Mouse (Mus musculus): ENCODE measurements around the gene Nqo2. TPM values are rescaled to one million over a fixed set of nuclear protein-coding genes. Genes with fewer than 3 reads are reported as not detected.

Nqo2 gene
- polyA plus RNA-seq, 1 experiment from 2014 or later = 31.0 TPM

DNA sequence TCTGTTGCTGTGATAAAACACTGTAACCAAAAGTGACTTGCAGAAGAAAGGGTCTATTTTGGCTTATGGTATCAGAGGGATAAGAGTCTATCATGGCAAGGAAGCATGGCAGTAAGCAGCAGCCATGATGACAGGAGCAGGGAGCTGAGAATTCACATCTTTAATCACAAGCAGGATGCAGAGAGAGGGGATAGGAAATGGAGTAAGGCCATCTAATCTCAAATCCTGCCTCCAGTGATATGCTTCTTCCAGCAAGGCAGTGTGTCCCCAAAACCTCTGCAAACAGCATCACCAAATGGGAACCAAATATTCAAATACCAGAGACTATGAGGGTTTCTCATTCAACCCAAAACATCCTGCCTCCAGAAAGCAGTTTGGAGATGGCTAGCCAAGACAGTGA is 2.1 kb downstream of the Nqo2 start:
- Histone ChIP-seq H3K4me1 (ENCODE audit: insufficient read depth, low read length) (peaks cover 9% of the 10 kb centered on the region; the same call in 1 of the 2 replicates), H3K36me3 (ENCODE audit: insufficient read depth, low read length) (no peaks in the 10 kb centered on the region), H3K4me2 (replicated peaks; ENCODE audit: low read depth, low read length) (no peak overlapping the region), H3K27me3 (ENCODE audit: insufficient read depth, low read length) (no peaks in the 10 kb centered on the region), H3K9me3 (ENCODE audit: low read length) (no peaks in the 10 kb centered on the region), H3K27ac (ENCODE audit: low read length) (no peak overlapping the region), H3K9ac (replicated peaks; ENCODE audit: low read length) (no peak overlapping the region), H3K4me3 (ENCODE audit: low read length) (no peak overlapping the region)
- no peak for ATAC-seq (ENCODE audit: low FRiP score, low TSS enrichment)

- no peaks in the 10 kb centered on the region for H3K9me3 ChIP-seq (ENCODE audit: low read length)
- no peak overlapping the region for H3K4me3 ChIP-seq (ENCODE audit: low read length)
- H3K36me3 ChIP-seq (ENCODE audit: insufficient read depth, low read length) = 0 out of 2 replicates have a peak, but pooled peaks cover 15% of the 10 kb centered on the region
- no peak overlapping the region for H3K9ac ChIP-seq (replicated peaks; ENCODE audit: low read length)
- no peak overlapping the region for H3K4me2 ChIP-seq (replicated peaks; ENCODE audit: low read depth, low read length)
- no peaks in the 10 kb centered on the region for H3K4me1 ChIP-seq (ENCODE audit: insufficient read depth, low read length)
- H3K27ac ChIP-seq (ENCODE audit: low read length) = no peak overlapping the region
- ATAC-seq (ENCODE audit: low FRiP score, low TSS enrichment) = no peak
- WGBS = 81% methylated on average over 5 of the region's 5 CpGs
- H3K27me3 ChIP-seq (ENCODE audit: insufficient read depth, low read length) = no peaks in the 10 kb centered on the region
Measured at GRCm38 (mm10) chr13:33989625-33990024, 25.1 kb downstream of the Nqo2 start.

DNA sequence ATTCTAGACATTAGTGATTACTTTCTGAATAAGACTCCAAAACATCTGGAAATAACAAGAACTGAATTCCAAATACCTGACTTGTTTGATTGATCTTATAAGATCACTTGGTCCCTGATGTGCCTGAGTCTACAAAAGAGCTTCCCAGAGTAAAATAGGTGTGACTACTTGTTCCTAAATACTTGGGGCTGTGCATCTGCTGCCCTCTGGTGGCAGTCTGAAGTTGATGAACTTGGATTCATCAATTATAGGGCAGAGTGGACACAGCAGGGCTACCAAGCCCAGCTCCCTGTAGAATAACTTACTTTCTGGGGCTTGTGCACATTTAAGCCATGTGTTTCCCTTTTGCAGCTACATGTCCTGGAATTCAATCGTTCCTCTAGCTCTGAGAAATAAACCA is 30.7 kb downstream of the Nqo2 start:
- H3K27me3 ChIP-seq (ENCODE audit: insufficient read depth, low read length) = no peaks in the 10 kb centered on the region
- H3K4me2 ChIP-seq (replicated peaks; ENCODE audit: low read depth, low read length) = no peak overlapping the region
- no peak overlapping the region for H3K9ac ChIP-seq (replicated peaks; ENCODE audit: low read length)
- no peak overlapping the region for H3K27ac ChIP-seq (ENCODE audit: low read length)
- H3K4me3 ChIP-seq (ENCODE audit: low read length) = no peak overlapping the region
- WGBS = 15% methylated on average over 1 of the region's 1 CpGs
- no peaks in the 10 kb centered on the region for H3K4me1 ChIP-seq (ENCODE audit: insufficient read depth, low read length)
- no peaks in the 10 kb centered on the region for H3K9me3 ChIP-seq (ENCODE audit: low read length)
- ATAC-seq (ENCODE audit: low FRiP score, low TSS enrichment) = 0 out of 2 replicates have a peak, but pooled peaks have one; percentile 61
- no peaks in the 10 kb centered on the region for H3K36me3 ChIP-seq (ENCODE audit: insufficient read depth, low read length)

DNA sequence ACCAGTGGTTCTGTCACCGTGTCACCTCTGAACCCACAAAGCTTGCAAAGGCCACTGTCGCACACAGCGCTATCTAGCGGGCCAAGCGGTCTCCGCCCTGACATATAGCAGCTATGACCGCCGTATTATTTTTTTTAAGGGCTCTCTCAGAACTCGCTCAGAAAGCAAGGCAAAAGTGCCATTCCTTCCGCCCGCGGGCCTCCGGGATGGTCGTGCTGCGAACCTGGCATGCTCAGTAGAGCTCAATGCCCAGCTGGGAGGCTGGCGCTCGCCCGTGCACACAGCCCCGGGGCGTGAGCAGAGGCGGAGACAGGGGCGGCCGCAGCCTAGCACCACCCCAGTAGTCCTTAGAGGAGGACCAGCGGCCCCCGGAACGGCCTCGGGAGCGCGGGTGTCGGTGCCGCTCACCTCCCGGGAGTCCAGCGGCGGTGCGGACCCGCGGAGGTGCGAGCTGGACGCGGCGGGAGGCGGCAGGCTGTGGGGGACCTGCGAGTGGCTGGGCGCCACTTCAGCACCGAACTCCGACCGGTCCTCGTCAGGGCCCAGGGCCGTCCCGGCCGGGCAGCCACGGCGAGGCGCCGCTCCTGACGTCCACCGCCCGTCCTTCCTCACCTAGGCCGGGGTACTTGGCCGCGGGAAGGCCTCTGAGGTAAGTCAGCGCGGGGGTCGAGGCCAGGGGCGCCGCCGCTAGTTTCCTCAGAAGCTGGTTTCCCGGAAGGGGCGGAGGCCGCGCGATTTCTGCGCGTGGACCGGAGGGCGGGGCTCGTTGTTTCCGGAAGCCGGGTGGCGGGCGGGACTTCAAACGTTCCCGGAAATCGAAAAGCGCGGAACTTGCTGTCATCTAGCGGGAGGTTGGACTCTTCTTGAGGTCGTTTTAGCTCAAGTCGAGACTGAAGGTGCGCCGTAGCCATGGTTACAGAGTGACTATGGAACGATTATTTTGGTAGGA is 37.8 kb downstream of the Nqo2 start, which contains the start of the genes Ripk1 and Serpinb6a:
TSS of gene Ripk1 (plus strand) at position 306 of the 949 bp plus-strand sequence.
TSS of gene Serpinb6a (minus strand) at position 737 of the 949 bp plus-strand sequence.
- H3K36me3 ChIP-seq (ENCODE audit: insufficient read depth, low read length) = no peaks in the 10 kb centered on the region
- no peaks in the 10 kb centered on the region for H3K9me3 ChIP-seq (ENCODE audit: low read length)
- H3K4me3 ChIP-seq (ENCODE audit: low read length) = peak within 1 kb of the TSS; percentile 97
- H3K27ac ChIP-seq (ENCODE audit: low read length) = peak within 1 kb of the TSS; percentile 91
- ATAC-seq (ENCODE audit: low FRiP score, low TSS enrichment) = peak; percentile 100
- no peaks in the 10 kb centered on the region for H3K27me3 ChIP-seq (ENCODE audit: insufficient read depth, low read length)
- WGBS = under 1% methylated on average over 88 of the region's 92 CpGs
- H3K4me2 ChIP-seq (replicated peaks; ENCODE audit: low read depth, low read length) = peak within 1 kb of the TSS; percentile 97
- H3K9ac ChIP-seq (replicated peaks; ENCODE audit: low read length) = peak within 1 kb of the TSS; percentile 91
- peaks cover 11% of the 10 kb centered on the region for H3K4me1 ChIP-seq (ENCODE audit: insufficient read depth, low read length)

GRCm38 (mm10) chr13:34003058-34003457 is 38.6 kb downstream of the Nqo2 start:
- peak overlapping the region; percentile 91 for H3K9ac ChIP-seq (replicated peaks; ENCODE audit: low read length)
- peak overlapping the region; percentile 97 for H3K4me2 ChIP-seq (replicated peaks; ENCODE audit: low read depth, low read length)
- H3K4me1 ChIP-seq (ENCODE audit: insufficient read depth, low read length) = peaks cover 11% of the 10 kb centered on the region
- H3K27ac ChIP-seq (ENCODE audit: low read length) = no peak overlapping the region; the same call in 1 of the 2 replicates
- peak overlapping the region; percentile 97 for H3K4me3 ChIP-seq (ENCODE audit: low read length)
- no peaks in the 10 kb centered on the region for H3K27me3 ChIP-seq (ENCODE audit: insufficient read depth, low read length)
- WGBS = 3% methylated on average over 5 of the region's 5 CpGs
- H3K9me3 ChIP-seq (ENCODE audit: low read length) = no peaks in the 10 kb centered on the region
- no peaks in the 10 kb centered on the region for H3K36me3 ChIP-seq (ENCODE audit: insufficient read depth, low read length)
- ATAC-seq (ENCODE audit: low FRiP score, low TSS enrichment) = no peak

DNA sequence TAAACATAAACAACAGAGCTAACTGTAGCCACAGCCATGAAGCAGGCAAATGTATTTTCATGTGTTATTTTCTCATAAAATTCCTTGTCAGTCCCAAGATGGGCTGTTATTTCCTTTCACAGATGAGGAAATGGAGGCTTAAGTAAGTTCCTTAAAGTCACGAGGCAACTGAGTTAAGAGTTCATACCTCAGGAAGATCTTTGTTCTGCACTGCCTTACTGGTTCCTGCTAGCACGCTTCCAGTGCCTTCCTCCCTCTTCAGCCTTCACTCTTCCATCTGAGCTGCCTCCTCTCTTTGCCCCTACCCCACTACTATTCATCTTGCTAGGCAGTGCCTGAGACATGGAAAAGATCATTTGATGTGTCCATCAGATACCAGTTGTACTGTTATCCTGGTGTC is 42.7 kb downstream of the Nqo2 start:
- Histone ChIP-seq H3K9ac (replicated peaks; ENCODE audit: low read length) (no peak overlapping the region), H3K27ac (ENCODE audit: low read length) (no peak overlapping the region), H3K4me1 (ENCODE audit: insufficient read depth, low read length) (peaks cover 6% of the 10 kb centered on the region), H3K4me3 (ENCODE audit: low read length) (no peak overlapping the region), H3K9me3 (ENCODE audit: low read length) (no peaks in the 10 kb centered on the region), H3K36me3 (ENCODE audit: insufficient read depth, low read length) (peaks cover 13% of the 10 kb centered on the region), H3K27me3 (ENCODE audit: insufficient read depth, low read length) (no peaks in the 10 kb centered on the region), H3K4me2 (replicated peaks; ENCODE audit: low read depth, low read length) (no peak overlapping the region)
- WGBS = 77% methylated on average over 2 of the region's 2 CpGs
- no peak for ATAC-seq (ENCODE audit: low FRiP score, low TSS enrichment)

GRCm38 (mm10) chr13:34016927-34017569 is 52.6 kb downstream of the Nqo2 start:
- Histone ChIP-seq H3K27ac (ENCODE audit: low read length) (no peak overlapping the region), H3K4me1 (ENCODE audit: insufficient read depth, low read length) (no peaks in the 10 kb centered on the region), H3K4me3 (ENCODE audit: low read length) (no peak overlapping the region), H3K27me3 (ENCODE audit: insufficient read depth, low read length) (no peaks in the 10 kb centered on the region), H3K36me3 (ENCODE audit: insufficient read depth, low read length) (peaks cover 58% of the 10 kb centered on the region), H3K9ac (replicated peaks; ENCODE audit: low read length) (no peak overlapping the region), H3K4me2 (replicated peaks; ENCODE audit: low read depth, low read length) (no peak overlapping the region), H3K9me3 (ENCODE audit: low read length) (no peaks in the 10 kb centered on the region; the same call in 1 of the 2 replicates)
- ATAC-seq (ENCODE audit: low FRiP score, low TSS enrichment) = no peak
- WGBS = 94% methylated on average over 9 of the region's 9 CpGs

DNA sequence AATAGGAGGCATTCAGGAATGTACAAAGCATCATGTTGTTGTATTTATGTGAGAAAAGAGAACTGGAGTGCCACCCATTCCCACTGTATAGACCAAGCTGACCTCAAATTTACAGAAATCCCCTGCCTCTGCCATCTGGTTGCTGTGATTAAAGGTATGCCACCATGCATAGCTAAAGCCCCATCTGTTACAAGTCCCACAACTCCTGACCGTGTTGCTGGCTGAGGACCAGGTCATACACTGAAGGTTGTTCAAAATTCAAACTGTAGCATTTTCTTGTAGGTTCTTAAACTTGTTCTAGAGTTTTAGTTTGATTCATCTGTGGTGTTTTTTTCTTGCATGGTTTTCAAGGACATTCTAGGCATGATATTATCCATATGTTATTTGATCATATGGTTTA is 54.0 kb downstream of the Nqo2 start:
- H3K27ac ChIP-seq (ENCODE audit: low read length) = no peak overlapping the region
- no peaks in the 10 kb centered on the region for H3K27me3 ChIP-seq (ENCODE audit: insufficient read depth, low read length)
- WGBS = 95% methylated on average over 1 of the region's 1 CpGs
- H3K4me3 ChIP-seq (ENCODE audit: low read length) = no peak overlapping the region
- peaks cover 53% of the 10 kb centered on the region for H3K36me3 ChIP-seq (ENCODE audit: insufficient read depth, low read length)
- no peak for ATAC-seq (ENCODE audit: low FRiP score, low TSS enrichment)
- H3K4me2 ChIP-seq (replicated peaks; ENCODE audit: low read depth, low read length) = no peak overlapping the region
- no peak overlapping the region for H3K9ac ChIP-seq (replicated peaks; ENCODE audit: low read length)
- H3K4me1 ChIP-seq (ENCODE audit: insufficient read depth, low read length) = no peaks in the 10 kb centered on the region
- no peaks in the 10 kb centered on the region; the same call in 1 of the 2 replicates for H3K9me3 ChIP-seq (ENCODE audit: low read length)

GRCm38 (mm10) chr13:34021998-34022397 is 57.5 kb downstream of the Nqo2 start:
- no peaks in the 10 kb centered on the region; the same call in 1 of the 2 replicates for H3K9me3 ChIP-seq (ENCODE audit: low read length)
- H3K27me3 ChIP-seq (ENCODE audit: insufficient read depth, low read length) = no peaks in the 10 kb centered on the region
- no peak overlapping the region for H3K9ac ChIP-seq (replicated peaks; ENCODE audit: low read length)
- H3K4me1 ChIP-seq (ENCODE audit: insufficient read depth, low read length) = no peaks in the 10 kb centered on the region
- no peak overlapping the region for H3K27ac ChIP-seq (ENCODE audit: low read length)
- no peak overlapping the region for H3K4me3 ChIP-seq (ENCODE audit: low read length)
- WGBS = 82% methylated on average over 2 of the region's 2 CpGs
- H3K36me3 ChIP-seq (ENCODE audit: insufficient read depth, low read length) = peaks cover 38% of the 10 kb centered on the region
- no peak for ATAC-seq (ENCODE audit: low FRiP score, low TSS enrichment)
- no peak overlapping the region for H3K4me2 ChIP-seq (replicated peaks; ENCODE audit: low read depth, low read length)

Measured in kidney, embryonic 16.5 days (tissue).